Mouse (Mus musculus) ES-E14 (cell line): ENCODE data around the gene Heg1.

Experiments used
- CHD2 ChIP-seq: IDR thresholded peaks from 2 replicates; pipeline ENCODE4 v1.6.1; 2014; ENCODE audit warnings: mild to moderate bottlenecking, low read depth, low read length, inconsistent platforms
- HCFC1 ChIP-seq: IDR thresholded peaks from 2 replicates; pipeline ENCODE4 v1.6.1; 2012; ENCODE audit warnings: low read length, inconsistent platforms, borderline replicate concordance; ENCODE audit not compliant: insufficient read depth
- MAFK ChIP-seq: IDR thresholded peaks from 2 replicates; pipeline ENCODE4 v1.6.1; 2014; ENCODE audit warnings: mild to moderate bottlenecking, low read depth, low read length, inconsistent platforms; ENCODE audit not compliant: insufficient read depth
- ZNF384 ChIP-seq: IDR thresholded peaks from 2 replicates; pipeline ENCODE4 v1.6.1; 2012; ENCODE audit warnings: low read depth, low read length, inconsistent platforms

DNA sequence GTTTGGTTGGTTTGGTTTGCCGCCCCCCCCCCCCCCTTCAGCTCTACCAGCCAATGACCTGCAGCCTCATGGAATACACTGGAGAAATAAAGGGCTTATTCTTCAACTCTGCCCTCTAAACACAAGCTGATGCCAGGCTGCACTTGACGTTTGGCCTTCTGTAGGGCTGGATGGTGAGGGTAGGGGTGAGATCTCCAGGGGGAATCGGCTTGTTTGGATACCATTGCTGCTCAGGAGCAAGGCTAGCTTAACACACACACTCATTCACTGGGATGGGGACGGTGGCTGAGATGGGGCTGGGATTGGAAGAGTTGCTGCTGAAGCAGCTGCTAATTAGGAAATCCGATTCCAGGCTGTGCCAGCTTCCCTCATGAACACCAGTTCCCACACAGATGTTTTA lies 16.4 kb downstream of the Heg1 start:
- TF ChIP-seq MAFK, result no peak
- TF ChIP-seq HCFC1, result no peak
- TF ChIP-seq ZNF384, result no peak
- no peak for TF ChIP-seq CHD2
